ENCODE assay signal across 10 mouse cellular contexts in genomic region chr11:84523321-84523831, GRCm38 (mm10). TPM values are rescaled to one million over a fixed set of nuclear protein-coding genes. Genes with fewer than 3 reads are reported as not detected.
A peak's percentile ranks its signal among the peaks of the same experiment; 100 is the strongest.
DNase-seq lines count a peak whose midpoint lies in the region; ATAC-seq lines count a peak whose summit lies in the region.
"Had no signal": no experiment of that assay in that cellular context is flagged by ENCODE, and none has a peak within 500 bp of the region (broad histone marks: within the 10 kb centered on the region; RNA-seq: fewer than 3 reads in every experiment).

No protein-coding gene starts in this region.

- 1% methylated on average over 16 of the region's 16 CpGs for WGBS in heart, embryonic 11.5 days (ENCODE audit: insufficient replicate concordance)
- WGBS in forebrain, embryonic 16.5 days = 1% methylated on average over 16 of the region's 16 CpGs
- under 1% methylated on average over 16 of the region's 16 CpGs for WGBS in midbrain, embryonic 10.5 days

- peak overlapping the region; percentile 96 for H3K4me2 ChIP-seq in heart, embryonic 11.5 days
- H3K4me2 ChIP-seq in forebrain, embryonic 16.5 days (ENCODE audit: low read length) = no peak overlapping the region

- no peak for DNase-seq in heart, postnatal 4 days
- peak; percentile 73 for DNase-seq in brain, adult 2 months (ENCODE audit: low read depth, low spot score)
- DNase-seq in midbrain, embryonic 10.5 days (ENCODE audit: low spot score) = peak; percentile 66
- no peak for DNase-seq in urinary bladder, postnatal 14 days (ENCODE audit: low spot score)
- no peak for DNase-seq in frontal cortex, postnatal 10 days (ENCODE audit: low spot score in 2 of 2)

- no peaks in the 10 kb centered on the region for H3K36me3 ChIP-seq in heart, embryonic 11.5 days (ENCODE audit: control insufficient read depth, insufficient read depth, low read length)
- no peaks in the 10 kb centered on the region for H3K36me3 ChIP-seq in forebrain, embryonic 16.5 days (ENCODE audit: control insufficient read depth, insufficient read depth)
- no peaks in the 10 kb centered on the region for H3K36me3 ChIP-seq in midbrain, embryonic 10.5 days

- H3K4me1 ChIP-seq in heart, embryonic 11.5 days (ENCODE audit: control insufficient read depth, insufficient read depth, low read length) = peaks cover 14% of the 10 kb centered on the region
- H3K4me1 ChIP-seq in forebrain, embryonic 16.5 days (replicated peaks; ENCODE audit: control insufficient read depth, insufficient read depth, low read length) = peaks cover 26% of the 10 kb centered on the region
- peaks cover 49% of the 10 kb centered on the region for H3K4me1 ChIP-seq in midbrain, embryonic 10.5 days

- H3K27ac ChIP-seq in heart, embryonic 11.5 days (ENCODE audit: low read depth, low read length) = no peak overlapping the region
- no peak overlapping the region for H3K27ac ChIP-seq in forebrain, embryonic 16.5 days (ENCODE audit: low read length)
- H3K27ac ChIP-seq in midbrain, embryonic 10.5 days (replicated peaks) = peak overlapping the region; percentile 33; the same call in 1 of the 2 replicates

- no peak overlapping the region for H3K4me3 ChIP-seq in heart, embryonic 11.5 days (ENCODE audit: low read depth, low read length)
- H3K4me3 ChIP-seq in forebrain, embryonic 16.5 days (replicated peaks; ENCODE audit: low read length) = peak overlapping the region; percentile 42; the same call in 1 of the 2 replicates
- peak overlapping the region; percentile 65 for H3K4me3 ChIP-seq in midbrain, embryonic 10.5 days

- ATAC-seq in heart, embryonic 11.5 days (replicated peaks; ENCODE audit: insufficient number of reproducible peaks, low FRiP score, low TSS enrichment) = no peak
- no peak for ATAC-seq in forebrain, embryonic 16.5 days
- ATAC-seq in erythroblast, adult 5-6 weeks (replicated peaks; ENCODE audit: low FRiP score, poor library complexity, severe bottlenecking) = no peak
- ATAC-seq: CD4-positive, CD25-positive, alpha-beta regulatory T cell, adult 4 months had no signal

- no peaks in the 10 kb centered on the region for H3K9me3 ChIP-seq in heart, embryonic 11.5 days (replicated peaks; ENCODE audit: control insufficient read depth, low read length)
- no peaks in the 10 kb centered on the region for H3K9me3 ChIP-seq in forebrain, embryonic 16.5 days (ENCODE audit: control insufficient read depth, low read length)
- H3K9me3 ChIP-seq in midbrain, embryonic 10.5 days (replicated peaks) = no peaks in the 10 kb centered on the region

- peaks cover 100% of the 10 kb centered on the region for H3K27me3 ChIP-seq in heart, embryonic 11.5 days (ENCODE audit: control insufficient read depth, insufficient read depth, low read length)
- H3K27me3 ChIP-seq in forebrain, embryonic 16.5 days (replicated peaks; ENCODE audit: control insufficient read depth, insufficient read depth, low read length) = peaks cover 68% of the 10 kb centered on the region
- H3K27me3 ChIP-seq in midbrain, embryonic 10.5 days (ENCODE audit: low read depth, poor library complexity, severe bottlenecking) = peaks cover 100% of the 10 kb centered on the region

- H3K9ac ChIP-seq in heart, embryonic 11.5 days (ENCODE audit: low read depth, low read length) = no peak overlapping the region
- no peak overlapping the region for H3K9ac ChIP-seq in forebrain, embryonic 16.5 days (replicated peaks; ENCODE audit: low read depth, low read length)

RNA-seq across cellular contexts. Expression of gene Lhx1, which starts 2.0 kb away (rescaled TPM):
- 0.04 and 0.06 TPM in 2 replicates for polyA plus RNA-seq in heart, embryonic 11.5 days (2014; fragmentation: Nextera tagmentation; extraction: Ambion mirVana)
- not detected for total RNA-seq in heart, postnatal 4 days (2021)
- 2.7 and 3.0 TPM in 2 replicates for polyA plus RNA-seq in forebrain, embryonic 16.5 days (2015; fragmentation: Nextera tagmentation; extraction: Ambion mirVana)
- polyA plus RNA-seq in midbrain, embryonic 10.5 days (2016; fragmentation: Nextera tagmentation; extraction: Ambion mirVana) = 5.5 and 19.7 TPM in 2 replicates
- 0.42 TPM in 1 of 2 replicates, not detected in the other for total RNA-seq in erythroblast, adult 5-6 weeks (2015; ENCODE audit: low replicate concordance)
- not detected in 2 replicates for total RNA-seq in erythroblast, adult 5-6 weeks (2017; ENCODE audit: low replicate concordance)
- total RNA-seq: left cerebral cortex, postnatal 36 days had no signal
- polyA plus RNA-seq: CD4-positive, CD25-positive, alpha-beta regulatory T cell, adult 4 months had no signal

RNA-seq across cellular contexts. Expression of gene Aatf, which starts 10.1 kb away (rescaled TPM):
- 28.2 and 34.6 TPM in 2 replicates for polyA plus RNA-seq in heart, embryonic 11.5 days (2014; fragmentation: Nextera tagmentation; extraction: Ambion mirVana)
- 10 to 100 TPM; 15.2 to 18.8 TPM for total RNA-seq in heart, postnatal 4 days (2021)
- 56.9 and 58.5 TPM in 2 replicates for polyA plus RNA-seq in forebrain, embryonic 16.5 days (2015; fragmentation: Nextera tagmentation; extraction: Ambion mirVana)
- polyA plus RNA-seq in midbrain, embryonic 10.5 days (2016; fragmentation: Nextera tagmentation; extraction: Ambion mirVana) = 56.4 and 57.8 TPM in 2 replicates
- total RNA-seq in erythroblast, adult 5-6 weeks (2015; ENCODE audit: low replicate concordance) = 13.4 and 20.6 TPM in 2 replicates
- 11.0 and 20.2 TPM in 2 replicates for total RNA-seq in erythroblast, adult 5-6 weeks (2017; ENCODE audit: low replicate concordance)

Comparison
In these comparisons a context has a peak if more than half of its experiments do, and no peak if none do; other contexts are left out.
1. DNase-seq: peak in brain, adult 2 months (single experiment) and midbrain, embryonic 10.5 days (single experiment); none in heart, postnatal 4 days (single experiment), urinary bladder, postnatal 14 days (single experiment) and frontal cortex, postnatal 10 days (0 of 2).